Mouse (Mus musculus) hindbrain, postnatal 0 days (tissue): ENCODE measurements around the gene Foxo3. TPM values are rescaled to one million over a fixed set of nuclear protein-coding genes. Genes with fewer than 3 reads are reported as not detected.

ENCODE experiments used
- ATAC-seq: fragments of 200-750 bp; cut with Nextera tagmentation; 2 replicates; pipeline ENCODE4 v1.8.0; 2017; ENCODE audit warnings: mild to moderate bottlenecking, moderate TSS enrichment, moderate library complexity
- DNase-seq: peaks from one replicate; pipeline ENCODE4 v3.0.0-alpha.2; 2015; ENCODE audit warnings: low spot score
- H3K27ac ChIP-seq: fragments of 300-500 bp; sonication (generic); 2 replicates; pipeline ENCODE4 v1.5.1; 2014; ENCODE audit warnings: mild to moderate bottlenecking
- H3K27me3 ChIP-seq: fragments of 300-500 bp; sonication (generic); 2 replicates; pipeline ENCODE4 v1.6.1; 2014; ENCODE audit warnings: low read length, mixed read lengths; ENCODE audit not compliant: insufficient read depth
- H3K36me3 ChIP-seq: fragments of 300-500 bp; sonication (generic); 2 replicates; pipeline ENCODE4 v1.6.1; 2014; ENCODE audit warnings: low read length, mixed read lengths; ENCODE audit not compliant: insufficient read depth
- H3K4me1 ChIP-seq: fragments of 300-500 bp; sonication (generic); 2 replicates; pipeline ENCODE4 v1.6.1; 2014; ENCODE audit warnings: antibody characterized with exemption, low read length, mixed read lengths; ENCODE audit not compliant: insufficient read depth
- H3K4me2 ChIP-seq: fragments of 300-500 bp; sonication (generic); 2 replicates; pipeline ENCODE4 v1.6.1; 2014; ENCODE audit warnings: low read depth, mild to moderate bottlenecking, low read length, moderate library complexity, mixed read lengths
- H3K4me3 ChIP-seq: fragments of 300-500 bp; sonication (generic); 2 replicates; pipeline ENCODE4 v1.5.1; 2014; ENCODE audit warnings: low read length
- H3K9ac ChIP-seq: fragments of 300-500 bp; sonication (generic); replicated peaks from 2 replicates; pipeline ENCODE4 v1.6.1; 2014; ENCODE audit warnings: mild to moderate bottlenecking, low read length, moderate library complexity, mixed read lengths
- H3K9me3 ChIP-seq: fragments of 300-500 bp; sonication (generic); 2 replicates; pipeline ENCODE4 v1.6.1; 2016; ENCODE audit warnings: low read length, mixed read lengths
- CTCF ChIP-seq: IDR thresholded peaks from 2 replicates; pipeline ENCODE4 v1.5.1; 2016; ENCODE audit warnings: antibody characterized with exemption, control low read depth, low read depth
- WGBS: fragments of 180-500 bp; shearing (Covaris S2); extraction: QIAGEN DNeasy Blood & Tissue Kit; methylation state at CpG from one replicate; pipeline ENCODE4 v1.1.7; 2014; 5-methylcytosine and 5-hydroxymethylcytosine counted together
- polyA plus RNA-seq: library from polyadenylated mRNA; unstranded; fragments of >200 nt; fragmentation: Nextera tagmentation; extraction: Ambion mirVana; gene quantifications from 2 replicates; pipeline ENCODE4 v1.2.1, GENCODE M21; 2015
- total RNA-seq: library from RNA; depleted of rRNA; stranded (reverse); fragments of >200 nt; gene quantifications from 2 replicates; pipeline ENCODE4 v1.2.3, GENCODE M21; 2014; rRNA removed

Foxo3 gene
- total RNA-seq (54.7 and 59.2 TPM in 2 replicates), polyA plus RNA-seq (8.4 and 8.6 TPM in 2 replicates)

DNA sequence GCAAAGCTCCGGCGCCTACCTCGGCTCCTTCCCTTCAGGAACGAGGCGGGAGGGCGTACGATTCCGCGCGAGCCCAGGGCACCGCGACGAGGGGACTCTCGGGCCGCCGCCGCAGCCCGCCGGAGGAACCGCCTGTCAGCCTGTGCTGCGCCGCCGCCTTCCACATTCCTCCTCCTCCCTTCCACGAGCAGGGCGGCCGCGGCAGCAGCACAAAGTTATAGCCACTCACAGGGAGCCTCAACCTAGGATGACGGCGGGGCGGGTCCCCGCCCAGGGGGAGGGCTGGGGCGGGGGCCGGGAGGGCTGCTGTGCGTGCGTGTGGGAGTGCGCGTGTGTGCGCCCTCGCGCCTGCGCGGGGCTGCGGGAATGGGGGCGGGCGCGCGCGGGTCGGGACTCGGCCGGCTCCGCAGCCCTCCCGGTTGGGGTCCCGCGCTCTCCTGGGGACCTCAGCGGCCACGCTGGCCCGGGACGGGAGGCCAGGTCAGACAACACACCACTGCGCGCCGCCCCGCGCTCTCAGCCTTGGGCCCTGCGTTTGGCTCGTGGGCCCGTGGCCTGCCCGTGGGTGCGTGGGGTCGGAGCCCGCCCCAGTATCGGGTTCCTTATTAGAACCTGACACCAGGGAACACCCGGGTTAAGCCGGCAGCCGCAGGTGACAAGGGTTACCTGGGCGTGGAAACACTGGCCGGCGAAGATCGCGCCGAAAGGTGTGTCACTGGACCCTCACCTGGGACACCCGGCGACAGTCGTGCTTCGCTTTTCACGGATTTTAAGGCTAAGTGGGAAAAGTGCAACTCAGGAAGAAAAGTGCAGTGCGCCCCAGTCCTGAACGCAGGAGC lies at the start of gene Foxo3:
Gene Foxo3, minus strand, starts transcription at position 249 of the 839 bp plus-strand sequence.
- Histone ChIP-seq H3K4me3 (peak within 1 kb of the TSS; percentile 84), H3K36me3 (no peaks in the 10 kb centered on the region), H3K27ac (peak within 1 kb of the TSS; percentile 97), H3K4me2 (peak within 1 kb of the TSS; percentile 98), H3K9ac (peak within 1 kb of the TSS; percentile 77), H3K9me3 (no peaks in the 10 kb centered on the region), H3K4me1 (peaks cover 25% of the 10 kb centered on the region), H3K27me3 (no peaks in the 10 kb centered on the region)
- ATAC-seq, result peak; percentile 72
- no peak for TF ChIP-seq CTCF
- under 1% methylated on average over 73 of the region's 88 CpGs for WGBS
- DNase-seq, result peak; percentile 95

DNA sequence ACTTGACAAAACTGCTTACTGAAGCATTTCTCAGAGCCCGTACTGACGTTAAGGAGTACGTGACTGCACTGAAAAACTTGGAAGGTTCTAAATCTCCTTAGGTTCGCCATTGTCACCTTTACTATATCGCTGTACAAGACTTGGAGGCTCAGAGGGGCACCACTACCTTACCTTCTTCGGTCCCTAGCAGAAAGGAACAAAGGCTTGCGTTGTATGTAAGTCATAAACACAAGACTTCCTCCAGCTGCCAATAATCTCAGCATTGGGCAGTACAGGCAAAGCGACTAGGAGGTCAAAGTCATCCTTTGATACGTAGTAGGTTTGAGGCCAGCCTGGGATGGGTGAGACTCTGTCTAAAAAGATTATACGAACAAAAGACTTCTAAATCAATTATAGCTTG lies 48.8 kb upstream of the Foxo3 start:
- WGBS, result 76% methylated on average over 10 of the region's 10 CpGs
- TF ChIP-seq CTCF, result no peak
- Histone ChIP-seq H3K27me3 (no peaks in the 10 kb centered on the region), H3K4me2 (no peak overlapping the region), H3K27ac (no peak overlapping the region), H3K4me3 (no peak overlapping the region), H3K9ac (no peak overlapping the region), H3K4me1 (no peaks in the 10 kb centered on the region), H3K9me3 (no peaks in the 10 kb centered on the region), H3K36me3 (no peaks in the 10 kb centered on the region)
- DNase-seq (no peak), ATAC-seq (no peak)

DNA sequence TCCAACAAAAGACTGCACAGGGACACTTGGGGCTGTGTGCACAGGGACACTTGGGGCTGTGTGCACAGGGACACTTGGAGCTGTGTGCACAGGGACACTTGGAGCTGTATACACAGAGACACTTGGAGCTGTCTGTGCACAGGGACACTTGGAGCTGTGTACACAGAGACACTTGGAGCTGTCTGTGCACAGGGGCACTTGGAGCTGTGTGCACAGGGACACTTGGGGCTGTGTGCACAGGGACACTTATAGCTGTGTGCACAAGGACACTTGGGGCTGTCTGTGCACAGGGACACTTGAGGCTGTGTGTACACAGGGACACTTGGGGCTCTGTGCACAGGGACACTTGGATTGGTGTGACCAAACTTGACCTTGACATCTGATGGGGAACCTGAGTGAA lies 47.4 kb upstream of the Foxo3 start:
- no peak for DNase-seq
- Histone ChIP-seq H3K4me3 (no peak overlapping the region), H3K4me1 (no peaks in the 10 kb centered on the region), H3K36me3 (no peaks in the 10 kb centered on the region), H3K4me2 (no peak overlapping the region), H3K9me3 (no peaks in the 10 kb centered on the region), H3K27me3 (no peaks in the 10 kb centered on the region), H3K9ac (no peak overlapping the region), H3K27ac (no peak overlapping the region)
- no peak for TF ChIP-seq CTCF
- ATAC-seq, result no peak

DNA sequence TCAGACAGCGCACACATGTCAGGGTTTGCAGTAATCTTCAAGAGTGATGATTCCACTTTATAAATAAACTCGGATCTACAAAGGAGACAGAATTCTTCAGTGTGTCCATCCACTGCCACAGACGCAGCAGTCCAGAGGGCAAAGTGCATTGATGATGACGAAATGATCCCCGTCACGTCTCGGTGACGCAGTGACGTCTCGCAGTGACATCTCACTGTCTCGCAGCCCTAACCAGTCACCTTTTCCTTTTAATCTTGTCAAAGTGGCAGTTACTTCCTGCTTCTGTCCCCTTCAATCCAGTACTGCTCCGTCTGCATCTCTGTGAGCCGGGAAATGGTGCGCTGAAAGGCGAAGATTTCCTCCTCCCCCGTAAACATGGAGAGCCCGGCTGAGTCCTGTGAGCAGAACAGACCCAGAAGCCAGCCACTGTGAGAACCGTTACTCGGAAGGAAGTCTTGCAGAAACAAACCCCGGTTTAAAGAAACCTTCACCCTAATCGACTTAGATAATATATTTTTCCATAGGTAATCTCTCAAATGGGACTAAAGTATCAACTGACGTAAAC lies 36.7 kb upstream of the Foxo3 start:
- WGBS, result 88% methylated on average over 22 of the region's 22 CpGs
- H3K4me1 ChIP-seq, result no peaks in the 10 kb centered on the region
- no peak overlapping the region for H3K9ac ChIP-seq
- no peak overlapping the region for H3K4me2 ChIP-seq
- no peak overlapping the region for H3K4me3 ChIP-seq
- no peaks in the 10 kb centered on the region for H3K27me3 ChIP-seq
- DNase-seq (no peak), ATAC-seq (no peak)
- no peak for TF ChIP-seq CTCF
- no peaks in the 10 kb centered on the region for H3K9me3 ChIP-seq
- no peak overlapping the region for H3K27ac ChIP-seq
- no peaks in the 10 kb centered on the region for H3K36me3 ChIP-seq

DNA sequence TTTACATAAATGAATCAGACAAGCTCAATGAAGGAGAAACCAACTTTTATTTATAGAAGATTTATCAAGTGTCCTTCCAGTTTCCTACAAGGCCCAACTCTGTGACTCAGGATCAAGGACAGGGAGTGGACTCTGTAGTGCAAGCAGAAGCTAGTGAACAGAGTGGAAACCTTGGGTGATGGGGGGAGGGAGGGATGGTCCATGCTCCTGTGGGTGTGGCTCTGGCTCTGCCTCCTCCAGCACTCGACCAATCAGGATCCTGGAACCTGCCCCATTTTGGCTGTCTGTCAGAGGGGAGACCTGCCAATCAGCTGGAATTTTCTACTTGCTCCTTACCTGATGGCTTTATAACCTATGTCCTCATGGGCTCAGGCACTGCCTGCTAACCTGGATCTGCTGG lies 36.0 kb upstream of the Foxo3 start:
- no peak for TF ChIP-seq CTCF
- H3K4me3 ChIP-seq, result no peak overlapping the region
- no peaks in the 10 kb centered on the region for H3K9me3 ChIP-seq
- no peaks in the 10 kb centered on the region for H3K4me1 ChIP-seq
- H3K27me3 ChIP-seq, result no peaks in the 10 kb centered on the region
- ATAC-seq, result no peak
- H3K27ac ChIP-seq, result no peak overlapping the region
- DNase-seq, result no peak
- H3K4me2 ChIP-seq, result no peak overlapping the region
- no peaks in the 10 kb centered on the region for H3K36me3 ChIP-seq
- 74% methylated on average over 1 of the region's 1 CpGs for WGBS
- H3K9ac ChIP-seq, result no peak overlapping the region

DNA sequence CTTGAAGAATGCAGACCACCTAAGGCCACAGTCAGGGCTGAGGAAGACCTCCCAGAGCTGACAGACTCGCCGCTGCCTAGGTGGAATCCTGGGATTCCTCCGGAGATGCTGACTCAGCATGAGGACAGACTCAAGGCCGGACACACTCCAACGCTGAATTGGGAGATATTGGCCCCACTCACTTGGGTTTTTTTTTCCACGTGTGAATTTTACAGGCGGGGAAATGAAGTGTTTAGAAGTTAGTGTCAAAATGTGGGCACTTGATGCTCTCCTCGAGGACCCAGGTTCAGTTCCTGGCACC lies 32.1 kb upstream of the Foxo3 start:
- no peaks in the 10 kb centered on the region for H3K36me3 ChIP-seq
- ATAC-seq (no peak), DNase-seq (no peak)
- H3K4me1 ChIP-seq, result no peaks in the 10 kb centered on the region
- peak overlapping the region; percentile 58 for H3K4me2 ChIP-seq
- H3K4me3 ChIP-seq, result peak overlapping the region; percentile 24; the same call in 1 of the 2 replicates
- H3K27me3 ChIP-seq, result no peaks in the 10 kb centered on the region
- WGBS, result 26% methylated on average over 8 of the region's 8 CpGs
- H3K9ac ChIP-seq, result 0 out of 2 replicates have a peak overlapping the region, but pooled peaks have one; percentile 30
- TF ChIP-seq CTCF, result no peak
- no peak overlapping the region for H3K27ac ChIP-seq
- no peaks in the 10 kb centered on the region for H3K9me3 ChIP-seq
